Mouse (Mus musculus) midbrain, embryonic 14.5 days (tissue): ENCODE data around the gene Bpifc. TPM values are rescaled to one million over a fixed set of nuclear protein-coding genes. Genes with fewer than 3 reads are reported as not detected.

Experiments
- ATAC-seq: fragments of 200-750 bp; cut with Nextera tagmentation; 2 replicates; pipeline ENCODE4 v1.8.0; 2017; ENCODE audit warnings: moderate number of reproducible peaks, moderate library complexity; ENCODE audit not compliant: low FRiP score, low TSS enrichment
- DNase-seq: peaks from one replicate; pipeline ENCODE4 v3.0.0-alpha.2; 2015
- H3K27ac ChIP-seq: fragments of 300-500 bp; sonication (generic); replicated peaks from 2 replicates; pipeline ENCODE4 v1.5.1; 2014; ENCODE audit warnings: mild to moderate bottlenecking, low read depth, low read length, moderate library complexity
- H3K27me3 ChIP-seq: fragments of 300-500 bp; sonication (generic); 2 replicates; pipeline ENCODE4 v1.6.1; 2014; ENCODE audit warnings: low read length, control low read depth, mixed read lengths; ENCODE audit not compliant: control insufficient read depth, insufficient read depth
- H3K36me3 ChIP-seq: fragments of 300-500 bp; sonication (generic); 2 replicates; pipeline ENCODE4 v1.6.1; 2014; ENCODE audit warnings: low read length, control low read depth; ENCODE audit not compliant: control insufficient read depth, insufficient read depth
- H3K4me1 ChIP-seq: fragments of 300-500 bp; sonication (generic); 2 replicates; pipeline ENCODE4 v1.6.1; 2014; ENCODE audit warnings: mild to moderate bottlenecking, antibody characterized with exemption, low read length, control low read depth; ENCODE audit not compliant: control insufficient read depth, insufficient read depth
- H3K4me2 ChIP-seq: fragments of 300-500 bp; sonication (generic); 2 replicates; pipeline ENCODE4 v1.6.1; 2014; ENCODE audit warnings: mild to moderate bottlenecking, low read length, moderate library complexity
- H3K4me3 ChIP-seq: fragments of 300-500 bp; sonication (generic); replicated peaks from 2 replicates; pipeline ENCODE4 v1.5.1; 2014; ENCODE audit warnings: low read depth, low read length
- H3K9ac ChIP-seq: fragments of 300-500 bp; sonication (generic); replicated peaks from 2 replicates; pipeline ENCODE4 v1.6.1; 2014; ENCODE audit warnings: mild to moderate bottlenecking, low read length, moderate library complexity
- H3K9me3 ChIP-seq: fragments of 300-500 bp; sonication (generic); 2 replicates; pipeline ENCODE4 v1.6.1; 2016; ENCODE audit warnings: low read length, control low read depth, mixed read lengths; ENCODE audit not compliant: control insufficient read depth
- WGBS: fragments of 180-500 bp; shearing (Covaris S2); extraction: QIAGEN DNeasy Blood & Tissue Kit; methylation state at CpG from one replicate; pipeline ENCODE4 v1.1.7; 2014; 5-methylcytosine and 5-hydroxymethylcytosine counted together
- polyA plus RNA-seq: library from polyadenylated mRNA; unstranded; fragments of >200 nt; fragmentation: Nextera tagmentation; extraction: Ambion mirVana; gene quantifications from 2 replicates; pipeline ENCODE4 v1.2.1, GENCODE M21; 2014

Bpifc gene
- polyA plus RNA-seq, 1 experiment from 2014 or later: not detected

DNA sequence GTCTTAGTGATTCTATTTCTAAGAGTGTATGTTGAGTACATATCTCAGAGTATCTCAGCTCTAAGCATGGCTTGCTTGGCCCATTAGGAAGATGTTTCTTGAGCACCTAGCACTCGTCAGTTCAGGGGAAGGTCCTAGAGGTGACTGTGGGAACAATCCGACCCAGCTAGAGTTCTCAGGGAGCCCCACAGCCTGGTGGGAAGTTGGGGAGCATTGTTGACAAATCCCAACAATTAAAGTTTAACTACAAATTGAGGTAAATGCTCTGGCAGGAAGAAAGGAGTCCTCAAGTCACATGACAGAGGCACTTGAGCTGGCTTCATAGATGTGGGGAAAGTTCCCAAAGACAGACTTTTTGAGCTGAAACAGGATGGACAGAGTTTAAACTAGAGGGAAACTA, 43.0 kb downstream of the Bpifc start:
- ATAC-seq: no peak
- WGBS: 56% methylated on average over 2 of the region's 2 CpGs

DNA sequence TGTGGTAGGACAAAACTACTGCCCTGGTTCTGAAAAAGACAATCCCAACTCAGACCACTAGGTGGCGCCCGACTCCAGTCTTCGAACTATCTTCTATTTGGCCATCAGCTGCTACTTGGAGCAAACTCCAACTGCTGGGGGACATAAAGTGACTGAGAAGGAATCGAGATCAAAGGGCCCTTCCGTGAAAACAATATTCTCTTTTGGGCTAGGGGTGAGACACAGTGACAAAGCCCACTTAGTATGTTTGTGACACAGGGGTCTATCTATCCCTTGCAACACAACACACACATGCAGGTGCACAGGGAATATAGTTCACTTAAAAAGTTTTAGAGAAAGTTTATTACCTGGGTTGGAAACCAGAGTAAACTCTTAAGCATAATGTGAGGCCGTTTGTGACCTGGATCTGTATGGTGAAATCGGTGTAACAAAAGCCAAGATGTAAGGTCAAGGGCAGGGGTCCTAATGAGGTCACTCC, 43.5 kb downstream of the Bpifc start:
- H3K9me3 ChIP-seq: no peaks in the 10 kb centered on the region
- peak; percentile 89 for DNase-seq
- H3K9ac ChIP-seq: no peak overlapping the region
- H3K4me1 ChIP-seq: no peaks in the 10 kb centered on the region
- no peak overlapping the region for H3K27ac ChIP-seq
- H3K36me3 ChIP-seq: no peaks in the 10 kb centered on the region
- ATAC-seq: no peak; the same call in 1 of the 2 replicates
- H3K4me3 ChIP-seq: no peak overlapping the region
- no peak overlapping the region for H3K4me2 ChIP-seq
- H3K27me3 ChIP-seq: no peaks in the 10 kb centered on the region
- WGBS: 14% methylated on average over 7 of the region's 7 CpGs

More for the DNA sequence above, 43.0 kb downstream of the Bpifc start:
- H3K9me3 ChIP-seq: no peaks in the 10 kb centered on the region
- H3K4me2 ChIP-seq: no peak overlapping the region
- H3K4me1 ChIP-seq: no peaks in the 10 kb centered on the region
- DNase-seq: no peak
- no peaks in the 10 kb centered on the region for H3K36me3 ChIP-seq
- no peak overlapping the region for H3K27ac ChIP-seq
- no peak overlapping the region for H3K9ac ChIP-seq
- H3K27me3 ChIP-seq: no peaks in the 10 kb centered on the region
- H3K4me3 ChIP-seq: no peak overlapping the region

DNA sequence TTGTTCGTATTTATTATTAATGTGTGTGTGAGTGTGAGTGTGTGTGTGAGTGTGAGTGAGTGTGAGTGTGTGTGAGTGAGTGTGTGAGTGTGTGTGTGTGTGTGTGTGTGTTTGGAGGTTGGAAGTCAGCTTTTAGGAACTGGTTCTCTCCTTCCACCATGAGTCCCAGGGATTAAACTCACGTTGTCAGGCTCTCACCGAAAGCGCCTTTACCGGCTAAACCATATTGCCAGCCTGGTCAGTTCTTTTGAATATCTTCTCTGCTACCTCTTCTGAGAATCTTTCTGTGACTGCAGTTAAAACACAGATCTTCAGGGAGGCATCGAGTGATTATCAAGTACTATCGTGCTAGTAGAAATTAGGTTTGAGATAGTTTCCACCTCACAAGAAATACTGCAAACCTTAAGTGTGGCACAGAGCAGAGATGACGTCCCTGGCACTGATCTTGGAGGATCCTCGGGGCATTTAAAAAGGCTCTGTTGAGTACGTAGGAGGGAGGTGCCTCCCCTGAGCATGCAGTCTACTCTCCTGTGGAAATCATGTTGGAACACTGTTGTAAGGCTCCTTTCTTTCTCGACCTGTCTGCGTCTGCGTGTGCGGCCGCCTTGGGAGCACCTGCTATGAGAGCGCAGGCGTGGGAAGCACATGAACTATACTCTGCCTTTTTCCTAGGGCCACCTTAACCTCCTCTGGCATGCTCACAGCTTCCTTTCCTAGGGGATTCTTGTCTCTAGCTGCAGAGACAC, 44.1 kb downstream of the Bpifc start:
- no peaks in the 10 kb centered on the region for H3K27me3 ChIP-seq
- H3K4me2 ChIP-seq: no peak overlapping the region
- no peaks in the 10 kb centered on the region for H3K4me1 ChIP-seq
- H3K9me3 ChIP-seq: no peaks in the 10 kb centered on the region
- no peak overlapping the region for H3K9ac ChIP-seq
- DNase-seq: no peak
- WGBS: 63% methylated on average over 17 of the region's 17 CpGs
- no peak overlapping the region for H3K27ac ChIP-seq
- no peak; the same call in 1 of the 2 replicates for ATAC-seq
- no peaks in the 10 kb centered on the region for H3K36me3 ChIP-seq
- no peak overlapping the region for H3K4me3 ChIP-seq

DNA sequence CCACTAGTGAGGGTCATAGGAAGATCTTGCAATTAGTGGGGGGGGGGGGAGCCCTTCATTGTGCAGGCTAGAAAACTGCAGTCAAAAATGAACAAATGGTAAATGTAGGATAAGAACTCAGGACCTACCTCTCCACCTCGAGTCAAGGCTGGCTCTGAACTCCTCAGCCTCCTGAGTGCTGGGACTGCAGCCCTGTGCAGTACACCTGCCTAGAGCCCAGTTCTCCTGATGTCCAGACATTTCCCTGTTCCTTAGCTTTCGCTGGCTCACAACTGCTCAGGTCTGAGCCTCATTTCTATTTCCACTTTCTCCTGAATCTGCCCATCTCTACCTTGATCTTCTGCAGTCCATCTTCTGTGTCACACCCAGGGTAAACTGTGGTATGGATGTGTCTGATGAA, 45.2 kb downstream of the Bpifc start:
- Histone ChIP-seq H3K4me3 (no peak overlapping the region), H3K36me3 (no peaks in the 10 kb centered on the region), H3K27me3 (no peaks in the 10 kb centered on the region), H3K27ac (no peak overlapping the region), H3K9me3 (no peaks in the 10 kb centered on the region), H3K9ac (no peak overlapping the region), H3K4me1 (no peaks in the 10 kb centered on the region), H3K4me2 (no peak overlapping the region)
- 45% methylated on average over 2 of the region's 2 CpGs for WGBS
- no peak for ATAC-seq
- no peak for DNase-seq

DNA sequence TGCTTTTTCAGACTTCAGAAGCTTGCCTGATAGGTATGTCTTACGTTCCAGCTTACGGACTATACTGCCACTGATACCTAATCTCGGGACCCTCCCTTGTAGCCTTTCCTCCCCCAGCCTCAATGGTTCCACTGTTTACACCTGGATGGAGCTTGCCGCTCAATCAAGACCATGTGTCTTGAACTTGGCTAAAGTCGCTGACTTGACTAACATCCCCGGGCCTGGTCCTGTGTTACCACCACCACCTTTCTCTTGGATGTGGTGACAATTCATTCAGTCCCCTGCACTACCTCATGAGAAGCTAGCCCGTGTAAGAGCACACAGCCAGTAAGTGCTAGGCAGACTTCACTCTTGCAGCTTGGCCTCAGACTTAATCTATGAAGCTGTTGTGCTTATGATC, 47.4 kb downstream of the Bpifc start:
- Histone ChIP-seq H3K36me3 (no peaks in the 10 kb centered on the region), H3K9ac (no peak overlapping the region), H3K4me2 (no peak overlapping the region), H3K27me3 (no peaks in the 10 kb centered on the region), H3K4me3 (no peak overlapping the region), H3K4me1 (no peaks in the 10 kb centered on the region), H3K27ac (no peak overlapping the region), H3K9me3 (no peaks in the 10 kb centered on the region)
- 84% methylated on average over 7 of the region's 7 CpGs for WGBS
- no peak for ATAC-seq
- DNase-seq: no peak

DNA sequence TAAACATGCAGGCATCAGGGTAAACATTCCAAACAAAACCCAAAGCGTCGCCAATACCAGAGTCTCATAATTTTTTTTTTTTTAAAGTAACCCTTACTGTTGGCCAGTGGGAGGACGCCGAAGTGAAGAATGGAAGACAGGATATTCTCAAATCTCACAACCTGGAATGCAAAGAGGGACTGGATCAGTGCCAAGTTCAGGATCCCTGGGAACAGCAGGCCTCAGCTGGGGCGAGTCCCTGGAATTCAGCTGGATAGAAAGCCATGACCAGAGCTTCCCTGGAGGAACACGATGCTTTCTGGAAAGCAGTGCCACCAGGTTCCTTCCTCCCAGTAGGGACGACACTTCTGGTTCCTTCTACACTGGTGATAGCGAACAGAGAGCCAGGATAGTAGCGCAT, 48.8 kb downstream of the Bpifc start:
- Histone ChIP-seq H3K4me3 (no peak overlapping the region), H3K4me1 (no peaks in the 10 kb centered on the region), H3K9ac (no peak overlapping the region), H3K27ac (no peak overlapping the region), H3K27me3 (no peaks in the 10 kb centered on the region), H3K36me3 (no peaks in the 10 kb centered on the region), H3K4me2 (no peak overlapping the region), H3K9me3 (no peaks in the 10 kb centered on the region)
- ATAC-seq: no peak
- 74% methylated on average over 9 of the region's 9 CpGs for WGBS
- no peak for DNase-seq

DNA sequence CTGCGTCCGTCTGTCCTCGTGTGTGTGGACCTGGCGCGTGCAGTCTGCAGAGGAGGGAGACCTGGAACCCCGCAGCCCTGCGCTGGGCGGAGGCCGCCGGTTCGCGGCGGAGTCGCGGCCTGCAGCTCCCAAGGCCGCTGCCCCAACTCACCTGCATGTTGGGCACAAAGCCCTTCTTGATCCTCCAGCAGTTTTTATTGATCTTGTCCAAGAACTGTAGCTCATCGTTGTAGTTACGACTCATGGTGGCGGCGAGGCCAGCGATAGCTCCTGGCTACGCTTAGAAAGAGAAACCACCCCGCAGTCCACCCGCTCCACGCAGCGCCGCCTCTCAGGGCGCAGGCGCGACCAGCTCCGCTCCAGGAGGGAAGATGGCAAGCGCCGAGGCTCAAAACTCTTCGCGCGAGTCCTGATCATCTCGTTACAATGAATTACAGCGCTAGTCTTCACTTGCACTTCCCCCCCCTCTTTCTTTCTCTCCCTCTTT, 54.2 kb downstream of the Bpifc start, which contains the start of gene Rtcb:
Rtcb (minus strand) TSS at position 360 of the 487 bp plus-strand sequence.
- Histone ChIP-seq H3K4me3 (peak within 1 kb of the TSS; percentile 94), H3K9ac (peak within 1 kb of the TSS; percentile 94), H3K27ac (peak within 1 kb of the TSS; percentile 72; the same call in 1 of the 2 replicates), H3K27me3 (no peaks in the 10 kb centered on the region), H3K4me1 (no peaks in the 10 kb centered on the region), H3K4me2 (peak within 1 kb of the TSS; percentile 70), H3K36me3 (peaks cover 26% of the 10 kb centered on the region), H3K9me3 (no peaks in the 10 kb centered on the region)
- DNase-seq: peak; percentile 98
- peak; percentile 92 for ATAC-seq
- under 1% methylated on average over 38 of the region's 38 CpGs for WGBS

DNA sequence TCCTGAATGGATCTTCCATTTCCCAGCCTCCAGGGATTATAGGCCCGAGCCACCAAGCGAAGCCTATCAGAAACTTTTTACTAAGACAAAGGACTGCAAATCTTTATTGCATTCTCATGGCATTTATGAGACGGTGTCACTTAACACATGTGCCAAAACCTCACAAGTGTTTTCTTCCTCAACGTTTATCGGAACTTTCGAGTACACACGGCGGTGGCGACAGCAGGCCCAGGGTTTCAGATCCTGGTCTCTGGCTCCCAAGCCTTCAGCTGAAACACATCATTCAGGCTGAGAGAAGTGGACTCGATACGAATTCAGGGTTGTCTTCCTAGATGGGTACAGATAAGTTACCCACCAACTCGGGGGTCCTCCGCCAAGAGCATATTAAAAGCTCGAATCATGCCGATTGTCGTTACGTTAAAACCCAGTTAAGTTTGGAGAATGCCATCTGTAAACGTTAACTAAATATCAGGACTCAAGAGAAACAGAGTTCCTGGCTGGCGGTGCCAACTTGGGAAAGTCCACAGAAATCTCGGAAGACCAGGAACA, 54.8 kb downstream of the Bpifc start:
- H3K27me3 ChIP-seq: no peaks in the 10 kb centered on the region
- H3K9ac ChIP-seq: peak overlapping the region; percentile 94
- peak overlapping the region; percentile 94 for H3K4me3 ChIP-seq
- DNase-seq: no peak
- 6% methylated on average over 20 of the region's 20 CpGs for WGBS
- H3K36me3 ChIP-seq: peaks cover 31% of the 10 kb centered on the region
- H3K9me3 ChIP-seq: no peaks in the 10 kb centered on the region
- H3K4me1 ChIP-seq: no peaks in the 10 kb centered on the region
- 0 out of 2 replicates have a peak, but pooled peaks have one; percentile 9 for ATAC-seq
- H3K4me2 ChIP-seq: peak overlapping the region; percentile 70
- peak overlapping the region; percentile 72; the same call in 1 of the 2 replicates for H3K27ac ChIP-seq
